Mouse (Mus musculus) adrenal gland, postnatal 0 days (tissue): ENCODE measurements around the gene Olfr339. TPM values are rescaled to one million over a fixed set of nuclear protein-coding genes. Genes with fewer than 3 reads are reported as not detected.

Experiments used
- polyA plus RNA-seq: library from polyadenylated mRNA; unstranded; fragments of >200 nt; fragmentation: Nextera tagmentation; extraction: Ambion mirVana; gene quantifications from 2 replicates; pipeline ENCODE4 v1.2.1, GENCODE M21; 2015

Gene Olfr339
- not detected in 2 replicates for polyA plus RNA-seq

DNA sequence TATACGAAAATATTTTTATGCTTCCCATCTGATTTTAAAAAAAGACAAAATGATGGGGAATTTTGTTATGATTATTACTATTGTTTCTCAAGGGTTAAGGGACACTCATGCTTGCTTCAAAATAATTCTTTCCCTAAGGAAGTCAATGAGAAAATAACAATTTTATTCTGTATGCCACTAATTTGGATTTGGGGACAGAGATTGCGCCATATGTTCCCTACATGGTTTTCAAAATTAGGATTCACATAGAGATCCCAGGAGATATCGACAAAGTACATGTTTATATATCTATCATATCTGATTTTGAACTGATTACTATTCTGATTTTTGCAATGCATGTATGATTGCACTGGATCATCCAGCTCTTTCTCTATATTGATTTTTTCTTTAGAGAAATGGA, at the start of gene Olfr339:
TSS of gene Olfr339 (plus strand) at position 301 of the 400 bp plus-strand sequence.

DNA sequence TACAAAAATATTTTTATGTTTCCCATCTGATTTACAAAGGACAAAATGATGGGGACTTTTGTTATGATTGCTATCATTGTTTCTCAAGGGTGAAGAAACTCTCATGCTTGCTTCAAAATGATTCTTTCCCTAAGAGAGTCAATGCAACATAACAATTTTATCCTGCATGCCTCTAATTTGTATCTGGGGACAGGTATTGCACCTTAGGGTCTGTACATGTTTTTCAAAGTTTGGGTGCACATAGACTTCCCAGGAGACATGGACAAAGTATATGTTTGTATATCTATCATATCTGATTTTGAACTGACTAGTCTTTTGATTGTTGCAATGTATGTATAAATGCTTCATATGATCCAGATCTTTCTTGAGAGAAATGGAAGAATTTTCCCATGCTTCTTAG, 45.5 kb upstream of the Olfr339 start, which contains the start of gene Olfr338:
TSS of gene Olfr338 (plus strand) at position 301 of the 400 bp plus-strand sequence.

DNA sequence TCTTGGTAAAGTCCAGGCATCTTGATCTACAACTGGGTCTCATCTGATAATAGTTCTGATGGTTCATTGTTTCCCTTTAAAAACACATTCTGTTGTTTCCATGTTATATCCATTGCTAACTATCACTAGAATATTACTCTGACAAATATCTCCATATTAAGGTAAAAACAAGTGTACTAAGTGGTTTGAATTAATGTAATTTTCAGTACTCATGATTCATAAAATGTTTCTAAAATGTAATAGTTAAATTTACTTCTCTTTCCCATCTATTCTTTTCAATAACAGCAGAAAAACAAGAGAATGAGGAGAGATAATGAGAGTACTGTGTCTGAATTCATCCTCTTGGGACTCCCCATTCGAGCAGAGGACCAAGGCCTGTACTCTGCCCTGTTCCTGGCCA, 33.5 kb downstream of the Olfr339 start, which contains the start of gene Olfr340:
TSS of gene Olfr340 (plus strand) at position 301 of the 400 bp plus-strand sequence.

Other genes starting within 250 kb of the Olfr339 start
- gene Ptgs1, start 188.5 kb upstream of the Olfr339 start, polyA plus RNA-seq = 18.5 and 19.7 TPM in 2 replicates
- gene Olfr338, start 45.4 kb upstream of the Olfr339 start, polyA plus RNA-seq = not detected in 2 replicates
- gene Olfr340, start 33.6 kb downstream of the Olfr339 start, polyA plus RNA-seq = not detected in 2 replicates
- not detected in 2 replicates for gene Olfr341, start 63.5 kb downstream of the Olfr339 start, polyA plus RNA-seq
- not detected in 2 replicates for gene Olfr342, start 106.1 kb downstream of the Olfr339 start, polyA plus RNA-seq
- gene Olfr344, start 147.7 kb downstream of the Olfr339 start, polyA plus RNA-seq = not detected in 2 replicates
- not detected in 2 replicates for gene Olfr345, start 221.1 kb downstream of the Olfr339 start, polyA plus RNA-seq